Mouse (Mus musculus) heart, postnatal 4 days (tissue): ENCODE measurements around the gene Slc25a31. TPM values are rescaled to one million over a fixed set of nuclear protein-coding genes. Genes with fewer than 3 reads are reported as not detected.

Experiments used
- DNase-seq: peaks from one replicate; pipeline ENCODE4 v3.0.0; 2021
- total RNA-seq, 2 experiments: library from RNA; stranded (reverse); gene quantifications; 2 replicates each; pipeline ENCODE4 v1.2.3; 2021

The Slc25a31 gene
- total RNA-seq, result 1 to 10 TPM in 1 of 2 experiments, under 1 TPM in 1; 0.90 to 1.0 TPM

- no peak for DNase-seq
Observed at GRCm38 (mm10) chr3:40708655-40709054, at the start of gene Slc25a31. Slc25a31 (plus strand) TSS chr3:40708855.

- DNase-seq, result no peak
Observed at GRCm38 (mm10) chr3:40660231-40660630, 48.4 kb upstream of the Slc25a31 start.

GRCm38 (mm10) chr3:40666109-40666508 lies 42.5 kb upstream of the Slc25a31 start:
- DNase-seq, result no peak

GRCm38 (mm10) chr3:40666861-40667719 lies 41.6 kb upstream of the Slc25a31 start:
- DNase-seq, result no peak

- DNase-seq, result no peak
Observed at GRCm38 (mm10) chr3:40668889-40669288, 39.8 kb upstream of the Slc25a31 start.

GRCm38 (mm10) chr3:40669395-40669794 lies 39.3 kb upstream of the Slc25a31 start:
- DNase-seq, result no peak

- DNase-seq, result no peak
Observed at GRCm38 (mm10) chr3:40673515-40673914, 35.1 kb upstream of the Slc25a31 start.

- no peak for DNase-seq
Observed at GRCm38 (mm10) chr3:40674873-40675405, 33.7 kb upstream of the Slc25a31 start.

- DNase-seq, result no peak
Observed at GRCm38 (mm10) chr3:40678856-40679255, 29.8 kb upstream of the Slc25a31 start.

- peak; percentile 50 for DNase-seq
Observed at GRCm38 (mm10) chr3:40682404-40682803, 26.3 kb upstream of the Slc25a31 start.

- DNase-seq, result peak; percentile 21
Observed at GRCm38 (mm10) chr3:40683171-40683570, 25.5 kb upstream of the Slc25a31 start.

- DNase-seq, result peak; percentile 47
Observed at GRCm38 (mm10) chr3:40685855-40686515, 22.7 kb upstream of the Slc25a31 start.

GRCm38 (mm10) chr3:40686836-40687235 lies 21.8 kb upstream of the Slc25a31 start:
- DNase-seq, result no peak

GRCm38 (mm10) chr3:40687588-40687987 lies 21.1 kb upstream of the Slc25a31 start:
- no peak for DNase-seq

- DNase-seq, result no peak
Observed at GRCm38 (mm10) chr3:40691566-40691965, 17.1 kb upstream of the Slc25a31 start.

- no peak for DNase-seq
Observed at GRCm38 (mm10) chr3:40693435-40693834, 15.2 kb upstream of the Slc25a31 start.

- DNase-seq, result no peak
Observed at GRCm38 (mm10) chr3:40693960-40694359, 14.7 kb upstream of the Slc25a31 start.

- DNase-seq, result peak; percentile 55
Observed at GRCm38 (mm10) chr3:40694438-40694837, 14.2 kb upstream of the Slc25a31 start.

- no peak for DNase-seq
Observed at GRCm38 (mm10) chr3:40695162-40695561, 13.5 kb upstream of the Slc25a31 start.

- no peak for DNase-seq
Observed at GRCm38 (mm10) chr3:40698834-40699233, 9.8 kb upstream of the Slc25a31 start.

- no peak for DNase-seq
Observed at GRCm38 (mm10) chr3:40704816-40705430, 3.7 kb upstream of the Slc25a31 start.

GRCm38 (mm10) chr3:40716056-40716455 lies 7.4 kb downstream of the Slc25a31 start:
- DNase-seq, result no peak

- DNase-seq, result no peak
Observed at GRCm38 (mm10) chr3:40719022-40719421, 10.4 kb downstream of the Slc25a31 start.
